Mouse (Mus musculus) pancreas, adult 10 weeks (tissue): ENCODE results near the gene Xpnpep3. TPM values are rescaled to one million over a fixed set of nuclear protein-coding genes. Genes with fewer than 3 reads are reported as not detected.

ENCODE experiments used
- polyA plus RNA-seq: library from polyadenylated mRNA; stranded (reverse); fragments of 350-450 nt; fragmentation: Illumina TruSeq; extraction: RNeasy Lipid Tissue Mini Kit (QIAGEN cat#74804); gene quantifications from one replicate; pipeline ENCODE4 v1.2.3, GENCODE M21; 2015; ENCODE audit warnings: low read depth, low replicate concordance; ENCODE audit not compliant: insufficient read depth

Gene Xpnpep3
- 2.0 TPM for polyA plus RNA-seq

DNA sequence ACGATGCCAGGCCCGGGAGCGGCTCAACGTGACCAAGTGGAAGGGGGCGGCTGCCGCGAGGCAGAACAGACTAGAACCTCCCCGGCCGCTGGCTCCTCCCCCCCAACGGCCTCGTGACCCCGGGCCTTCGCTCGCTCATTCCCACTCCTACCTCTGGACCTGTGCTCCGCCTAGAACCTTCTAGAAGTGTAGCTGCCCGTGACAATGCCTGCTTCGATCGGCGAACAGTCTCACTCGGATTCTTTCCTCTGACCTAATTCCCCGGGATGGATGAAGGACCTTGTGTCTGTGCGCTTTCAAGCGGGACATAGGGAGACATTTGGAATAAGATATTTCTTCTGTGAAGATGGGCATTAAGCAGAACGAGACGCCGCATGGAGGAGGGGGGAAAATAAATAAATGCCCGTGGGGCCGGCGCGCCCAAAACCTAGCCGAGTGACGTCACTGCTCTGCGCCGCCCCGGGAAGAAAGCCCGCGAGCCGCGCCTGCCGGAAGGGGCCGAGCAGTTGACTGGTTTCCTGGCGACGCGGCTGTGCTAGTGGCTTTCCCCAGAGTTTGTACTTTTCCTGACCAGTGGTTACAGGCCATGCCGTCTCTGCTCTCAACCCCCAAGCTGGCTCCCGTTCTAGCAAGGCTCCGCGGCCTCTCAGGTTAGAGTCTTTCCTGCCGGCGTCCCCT, at the start of gene Xpnpep3, which contains the start of gene St13:
Gene Xpnpep3, plus strand, starts transcription at position 501 of the 678 bp plus-strand sequence.
Gene St13, minus strand, starts transcription at position 440 of the 678 bp plus-strand sequence.

DNA sequence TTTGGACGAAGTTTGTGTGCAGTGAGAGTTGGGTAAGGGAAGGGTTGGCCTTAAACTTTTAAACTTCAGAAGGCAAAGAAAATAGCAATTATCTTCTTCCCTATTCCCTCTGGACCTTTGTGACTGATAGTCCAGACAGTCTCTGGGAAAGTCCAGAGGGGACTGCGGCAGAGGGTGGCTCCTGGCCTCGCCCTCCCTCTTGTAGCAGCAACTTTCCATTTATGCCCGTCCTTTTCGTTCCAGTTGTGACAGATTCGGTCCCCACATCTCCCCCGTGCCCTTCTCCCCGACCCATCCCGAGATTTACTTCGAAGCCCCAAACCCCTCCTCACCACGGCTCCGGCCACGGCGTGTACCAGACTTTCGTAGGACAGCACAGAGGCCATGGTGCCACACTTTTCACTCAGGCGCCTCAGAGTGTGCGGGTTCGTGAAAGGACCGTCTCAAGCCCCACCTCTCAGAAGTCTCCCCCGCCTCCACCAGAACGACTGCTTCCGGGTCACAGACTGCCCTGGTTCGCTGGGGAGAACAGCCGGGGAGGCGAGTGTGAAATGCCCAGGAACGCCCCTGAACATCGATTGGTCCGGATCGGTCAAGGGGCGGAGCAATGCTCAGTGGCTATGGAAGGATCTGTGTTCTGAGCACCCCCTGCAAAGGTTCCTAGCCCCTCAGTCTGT, 39.5 kb upstream of the Xpnpep3 start, which contains the start of gene Slc25a17:
Gene Slc25a17, minus strand, starts transcription at position 468 of the 677 bp plus-strand sequence.

DNA sequence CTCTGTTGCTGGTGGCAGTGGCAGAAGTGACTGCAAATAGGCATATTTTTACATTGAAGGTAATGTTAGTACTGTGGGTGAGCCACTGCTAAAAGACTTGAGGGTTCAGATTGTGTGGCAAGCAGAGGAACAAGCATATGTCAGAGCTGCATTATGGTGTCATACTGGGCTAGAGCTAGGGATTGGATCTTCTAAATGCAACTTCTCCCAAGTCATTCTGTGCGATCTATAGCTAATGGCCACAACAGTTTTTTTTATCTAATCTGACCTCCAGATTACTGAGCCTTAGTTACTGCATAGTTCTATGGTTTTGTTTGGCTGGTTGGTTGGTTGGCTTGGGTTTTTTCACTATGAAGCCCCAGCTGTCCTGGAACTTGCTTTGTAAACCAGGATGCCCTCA, 8.3 kb downstream of the Xpnpep3 start, which contains the start of gene Dnajb7:
Gene Dnajb7, minus strand, starts transcription at position 101 of the 400 bp plus-strand sequence.

DNA sequence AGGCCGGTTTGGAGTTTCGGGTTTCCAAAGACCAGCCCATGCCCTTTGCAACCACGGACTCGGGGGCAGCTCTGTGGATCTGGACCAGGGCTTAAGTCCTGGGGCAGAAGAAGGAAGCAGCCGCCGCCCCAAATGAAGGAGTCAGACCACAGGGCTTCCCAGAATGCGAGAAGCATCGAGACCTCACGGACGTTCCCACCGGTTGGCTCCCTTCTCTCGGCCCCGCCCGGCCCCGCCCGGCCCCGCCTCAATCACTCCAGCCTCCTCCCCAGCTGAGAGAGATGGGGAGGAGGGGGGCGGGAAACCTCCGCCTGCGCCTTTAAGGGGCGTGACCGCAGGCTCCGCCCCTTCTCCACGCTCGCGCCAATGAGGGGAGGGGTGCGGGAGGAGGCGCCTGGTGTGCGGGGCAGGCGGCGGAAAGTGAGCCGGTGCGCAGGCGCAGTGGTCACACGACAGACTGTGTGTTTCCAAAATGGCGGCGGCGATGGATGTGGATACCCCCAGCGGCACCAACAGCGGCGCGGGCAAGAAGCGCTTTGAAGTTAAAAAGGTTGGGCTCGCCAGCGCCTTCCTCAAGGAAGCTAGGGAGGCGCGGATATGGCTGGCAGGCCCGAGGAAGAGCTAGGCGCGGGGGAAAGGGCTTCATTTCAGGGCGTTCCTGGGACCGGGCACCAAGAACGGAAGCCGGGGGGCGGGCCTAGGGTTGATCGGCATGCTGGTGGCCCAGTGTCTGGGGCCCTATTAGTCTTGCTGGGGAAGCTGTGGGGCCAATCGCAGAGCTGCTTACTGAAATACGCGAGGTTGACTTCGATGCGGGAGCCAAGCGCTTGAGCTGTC, 66.2 kb downstream of the Xpnpep3 start, which contains the start of gene Rbx1:
Gene Rbx1, plus strand, starts transcription at position 396 of the 837 bp plus-strand sequence.

Other genes with a start within 250 kb of the Xpnpep3 start
- 3.3 TPM for gene Mrtfa, start 209.4 kb upstream of the Xpnpep3 start, polyA plus RNA-seq
- gene Mchr1, start 164.6 kb upstream of the Xpnpep3 start, polyA plus RNA-seq = not detected
- 11.7 TPM for gene Slc25a17, start 39.3 kb upstream of the Xpnpep3 start, polyA plus RNA-seq
- gene St13, start 61 bp upstream of the Xpnpep3 start, polyA plus RNA-seq = 14.6 TPM
- gene Dnajb7, start 8.2 kb downstream of the Xpnpep3 start, polyA plus RNA-seq = not detected
- gene Rbx1, start 66.2 kb downstream of the Xpnpep3 start, polyA plus RNA-seq = 21.2 TPM
- 11.7 TPM for gene Ep300, start 185.2 kb downstream of the Xpnpep3 start, polyA plus RNA-seq